Mouse (Mus musculus): ENCODE data around the gene Mapk13. TPM values are rescaled to one million over a fixed set of nuclear protein-coding genes. Genes with fewer than 3 reads are reported as not detected.
"Not testable (repeated sequence)": the region's sequence is repeated elsewhere in the genome, so short reads cannot be mapped to it uniquely, and the experiment has no call there.

The Mapk13 gene
- 4.9 and 5.0 TPM in 2 replicates for polyA plus RNA-seq (2014; fragmentation: Nextera tagmentation; extraction: Ambion mirVana)

DNA sequence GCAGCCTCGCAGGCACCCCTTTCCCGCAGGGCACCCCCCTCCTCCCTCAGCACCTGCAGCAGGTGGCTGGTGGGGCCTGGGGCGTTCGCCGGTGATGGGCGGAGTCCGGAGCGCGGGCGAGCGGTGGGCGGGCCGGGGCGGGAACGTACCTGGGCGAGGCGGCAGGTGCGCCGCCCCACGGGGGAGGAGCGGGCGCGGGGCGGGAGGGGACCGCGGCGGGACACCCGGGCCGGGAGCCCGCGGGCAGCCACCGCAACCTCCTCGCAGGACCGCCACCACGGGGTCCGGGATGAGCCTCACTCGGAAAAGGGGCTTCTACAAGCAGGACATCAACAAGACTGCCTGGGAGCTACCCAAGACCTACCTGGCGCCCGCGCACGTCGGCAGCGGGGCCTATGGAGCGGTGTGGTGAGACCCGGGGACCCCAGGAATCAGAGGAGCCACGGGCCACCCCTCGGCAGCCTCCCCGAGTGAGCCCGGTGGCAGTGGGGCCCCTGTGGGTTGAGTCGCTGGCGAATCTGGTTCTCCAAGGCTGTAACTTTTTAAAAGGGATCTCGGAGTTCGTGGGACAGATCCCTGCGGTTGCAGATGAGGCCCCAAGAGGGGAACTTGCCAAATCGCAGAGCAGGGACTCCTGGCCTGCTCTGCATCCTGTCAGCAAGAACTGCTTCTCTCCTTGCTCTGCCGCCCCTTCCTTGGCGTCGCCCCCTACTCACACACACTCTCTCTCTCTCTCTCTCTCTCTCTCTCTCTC, at the start of gene Mapk13:
Mapk13 (plus strand) TSS at position 177 of the 754 bp plus-strand sequence.
- DNase-seq (ENCODE audit: low spot score) (peak; percentile 45), ATAC-seq (ENCODE audit: insufficient number of reproducible peaks, low FRiP score, low TSS enrichment, low read depth) (no peak)
- 2% methylated on average over 48 of the region's 58 CpGs for WGBS
- Histone ChIP-seq H3K9ac (ENCODE audit: low read length) (peak within 1 kb of the TSS; percentile 40; the same call in 1 of the 2 replicates), H3K4me2 (ENCODE audit: low read depth, severe bottlenecking) (peak within 1 kb of the TSS; percentile 87), H3K27ac (replicated peaks; ENCODE audit: low read depth, low read length) (no peak within 1 kb of the TSS), H3K36me3 (ENCODE audit: control insufficient read depth, insufficient read depth, low read length) (no peaks in the 10 kb centered on the region), H3K27me3 (ENCODE audit: control insufficient read depth, insufficient read depth, low read length) (peaks cover 30% of the 10 kb centered on the region), H3K4me3 (ENCODE audit: low read depth, low read length) (peak within 1 kb of the TSS; percentile 40), H3K9me3 (ENCODE audit: control insufficient read depth, low read length) (no peaks in the 10 kb centered on the region), H3K4me1 (ENCODE audit: control insufficient read depth, insufficient read depth, low read length) (peaks cover 18% of the 10 kb centered on the region)

DNA sequence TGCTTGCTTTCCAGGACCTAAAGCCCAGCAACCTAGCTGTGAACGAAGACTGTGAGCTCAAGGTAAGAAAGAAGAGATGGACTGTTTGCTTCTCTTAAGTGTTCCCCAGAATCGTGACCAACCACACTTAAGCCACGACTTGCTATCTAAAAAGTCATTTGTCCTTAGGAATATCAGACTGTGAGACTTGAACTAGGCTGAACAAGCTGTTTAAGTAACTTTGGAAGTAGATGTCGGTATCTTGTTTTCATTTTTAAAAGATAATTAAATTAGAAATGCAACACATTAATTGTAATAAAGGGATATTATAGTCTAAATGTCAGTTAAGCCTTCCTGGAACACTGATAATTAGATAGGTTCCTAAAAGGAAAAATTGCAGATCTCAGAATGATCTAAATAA, 43.3 kb upstream of the Mapk13 start, which contains the start of gene AC170998.1:
AC170998.1 (plus strand) TSS at position 301 of the 400 bp plus-strand sequence.
- Histone ChIP-seq H3K27me3 (ENCODE audit: control insufficient read depth, insufficient read depth, low read length) (no peaks in the 10 kb centered on the region), H3K9ac (ENCODE audit: low read length) (no peak within 1 kb of the TSS), H3K27ac (replicated peaks; ENCODE audit: low read depth, low read length) (no peak within 1 kb of the TSS), H3K4me2 (ENCODE audit: low read depth, severe bottlenecking) (no peak within 1 kb of the TSS), H3K9me3 (ENCODE audit: control insufficient read depth, low read length) (no peaks in the 10 kb centered on the region), H3K4me1 (ENCODE audit: control insufficient read depth, insufficient read depth, low read length) (no peaks in the 10 kb centered on the region), H3K36me3 (ENCODE audit: control insufficient read depth, insufficient read depth, low read length) (peaks cover 12% of the 10 kb centered on the region), H3K4me3 (ENCODE audit: low read depth, low read length) (no peak within 1 kb of the TSS)
- DNase-seq (ENCODE audit: low spot score): no peak
- ATAC-seq (ENCODE audit: insufficient number of reproducible peaks, low FRiP score, low TSS enrichment, low read depth): no peak
- 93% methylated on average over 4 of the region's 4 CpGs for WGBS

DNA sequence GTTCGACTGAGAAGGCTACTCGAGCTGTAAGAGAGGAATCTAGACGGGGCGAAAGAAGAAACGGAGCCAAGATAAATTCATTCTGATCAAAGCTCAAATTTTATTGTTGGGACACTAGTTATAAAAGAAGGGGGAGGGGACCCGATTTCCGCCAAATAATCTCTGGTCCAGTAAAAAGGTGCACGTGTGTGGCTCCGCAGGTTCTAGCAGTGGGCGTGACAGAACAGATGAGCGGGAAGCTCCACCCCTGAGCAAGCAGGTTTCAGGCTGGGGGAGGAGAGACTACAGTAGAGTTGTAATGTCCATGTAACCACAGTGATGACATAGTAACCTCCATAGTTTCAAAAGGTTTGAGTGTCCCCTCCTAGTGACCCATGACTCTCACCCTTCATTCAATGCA, 41.6 kb upstream of the Mapk13 start:
- not testable (repeated sequence) for H3K27me3 ChIP-seq (ENCODE audit: control insufficient read depth, insufficient read depth, low read length); H3K9me3 ChIP-seq (ENCODE audit: control insufficient read depth, low read length); H3K9ac ChIP-seq (ENCODE audit: low read length); ATAC-seq (ENCODE audit: insufficient number of reproducible peaks, low FRiP score, low TSS enrichment, low read depth); H3K27ac ChIP-seq (replicated peaks; ENCODE audit: low read depth, low read length); H3K4me2 ChIP-seq (ENCODE audit: low read depth, severe bottlenecking); H3K4me3 ChIP-seq (ENCODE audit: low read depth, low read length); H3K4me1 ChIP-seq (ENCODE audit: control insufficient read depth, insufficient read depth, low read length); DNase-seq (ENCODE audit: low spot score)
- 93% methylated on average over 11 of the region's 11 CpGs for WGBS
- H3K36me3 ChIP-seq (ENCODE audit: control insufficient read depth, insufficient read depth, low read length): peaks cover 18% of the 10 kb centered on the region

DNA sequence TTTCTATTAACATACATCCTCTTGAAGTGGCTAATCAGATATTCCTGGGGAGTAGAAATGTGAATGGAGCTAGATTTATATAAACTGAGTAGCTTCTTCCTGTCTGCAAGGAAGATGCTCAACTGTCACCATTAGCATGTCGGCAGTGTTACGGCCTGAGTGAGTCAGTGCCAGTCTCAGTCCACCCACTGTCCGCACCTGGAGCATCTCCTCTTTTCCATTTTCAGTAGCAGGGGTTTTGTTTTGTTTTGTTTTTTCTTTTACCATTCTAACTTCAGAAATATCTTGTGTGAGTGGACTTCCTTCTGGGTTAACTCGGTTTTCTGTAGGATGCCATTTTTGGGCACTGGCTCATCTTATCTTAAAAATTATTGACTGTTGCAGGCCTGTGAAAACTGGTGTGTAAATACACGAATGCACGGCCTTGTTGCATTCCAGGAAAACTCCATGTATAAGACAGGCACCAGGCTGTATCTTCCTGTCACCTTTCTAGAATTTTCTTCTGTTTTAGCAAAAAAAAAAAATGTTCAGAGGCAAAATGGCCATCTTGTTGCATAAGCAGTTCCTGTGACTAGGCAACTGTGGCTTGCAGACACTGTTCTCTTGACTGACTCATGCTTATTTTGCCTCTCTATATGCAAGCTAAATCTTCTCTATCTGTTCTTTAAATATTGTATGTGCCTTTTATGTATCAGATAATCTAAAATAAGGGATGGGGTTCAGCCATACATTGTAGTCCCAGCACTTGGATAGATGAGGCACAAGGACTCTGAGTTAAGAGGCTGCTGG, 33.6 kb upstream of the Mapk13 start:
- Histone ChIP-seq H3K27ac (replicated peaks; ENCODE audit: low read depth, low read length) (no peak overlapping the region), H3K4me3 (ENCODE audit: low read depth, low read length) (no peak overlapping the region), H3K9me3 (ENCODE audit: control insufficient read depth, low read length) (no peaks in the 10 kb centered on the region), H3K36me3 (ENCODE audit: control insufficient read depth, insufficient read depth, low read length) (peaks cover 16% of the 10 kb centered on the region), H3K9ac (ENCODE audit: low read length) (no peak overlapping the region), H3K4me2 (ENCODE audit: low read depth, severe bottlenecking) (no peak overlapping the region), H3K4me1 (ENCODE audit: control insufficient read depth, insufficient read depth, low read length) (no peaks in the 10 kb centered on the region), H3K27me3 (ENCODE audit: control insufficient read depth, insufficient read depth, low read length) (no peaks in the 10 kb centered on the region)
- ATAC-seq (ENCODE audit: insufficient number of reproducible peaks, low FRiP score, low TSS enrichment, low read depth) (no peak), DNase-seq (ENCODE audit: low spot score) (no peak)
- WGBS: 94% methylated on average over 6 of the region's 6 CpGs

DNA sequence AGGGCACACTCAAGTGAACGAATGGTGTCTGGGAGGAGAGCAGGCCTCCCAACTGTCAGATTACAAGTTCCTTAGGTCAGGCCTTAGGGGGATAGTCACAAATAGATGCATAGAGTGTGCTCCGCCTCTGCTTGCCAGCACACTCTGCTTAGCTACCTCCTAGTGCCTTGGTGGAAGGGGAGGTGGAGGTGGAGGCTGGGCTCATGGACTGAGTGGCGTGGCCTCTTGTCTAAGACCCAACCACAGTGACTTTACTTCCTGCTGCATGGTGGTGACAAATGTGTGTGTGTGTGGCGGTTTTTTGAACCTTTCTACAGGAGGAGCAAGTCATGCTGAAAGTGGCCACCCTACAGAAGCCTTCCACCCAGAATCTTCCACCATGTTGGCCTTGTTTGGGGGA, 32.6 kb upstream of the Mapk13 start:
- Histone ChIP-seq H3K36me3 (ENCODE audit: control insufficient read depth, insufficient read depth, low read length) (peaks cover 14% of the 10 kb centered on the region; the same call in 1 of the 2 replicates), H3K9ac (ENCODE audit: low read length) (no peak overlapping the region), H3K27me3 (ENCODE audit: control insufficient read depth, insufficient read depth, low read length) (no peaks in the 10 kb centered on the region), H3K4me1 (ENCODE audit: control insufficient read depth, insufficient read depth, low read length) (no peaks in the 10 kb centered on the region), H3K27ac (replicated peaks; ENCODE audit: low read depth, low read length) (no peak overlapping the region), H3K9me3 (ENCODE audit: control insufficient read depth, low read length) (no peaks in the 10 kb centered on the region), H3K4me3 (ENCODE audit: low read depth, low read length) (no peak overlapping the region), H3K4me2 (ENCODE audit: low read depth, severe bottlenecking) (no peak overlapping the region)
- DNase-seq (ENCODE audit: low spot score): no peak
- no peak for ATAC-seq (ENCODE audit: insufficient number of reproducible peaks, low FRiP score, low TSS enrichment, low read depth)
- WGBS: 88% methylated on average over 4 of the region's 4 CpGs

DNA sequence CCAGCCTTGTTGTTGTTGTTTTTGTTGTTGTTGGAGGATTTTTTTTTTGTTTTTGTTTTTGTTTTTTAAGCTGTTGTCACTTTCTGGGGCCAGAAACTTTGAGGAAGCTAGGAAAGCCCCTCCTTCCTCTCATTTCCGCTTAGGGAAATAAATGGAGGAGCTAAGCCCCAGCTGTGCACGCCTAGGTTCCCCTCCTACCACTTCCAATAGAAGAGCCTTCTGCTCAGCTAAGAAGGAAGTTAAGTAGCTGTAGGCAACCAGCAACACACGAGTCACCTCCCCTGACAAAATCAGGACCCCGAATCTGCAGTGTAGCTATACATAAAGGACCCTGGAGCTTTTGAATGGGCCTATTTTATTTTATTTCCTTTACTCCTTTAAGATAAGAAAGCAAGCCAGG, 31.1 kb upstream of the Mapk13 start:
- no peaks in the 10 kb centered on the region for H3K27me3 ChIP-seq (ENCODE audit: control insufficient read depth, insufficient read depth, low read length)
- H3K9me3 ChIP-seq (ENCODE audit: control insufficient read depth, low read length): no peaks in the 10 kb centered on the region
- H3K4me3 ChIP-seq (ENCODE audit: low read depth, low read length): no peak overlapping the region
- peaks cover 11% of the 10 kb centered on the region; the same call in 1 of the 2 replicates for H3K36me3 ChIP-seq (ENCODE audit: control insufficient read depth, insufficient read depth, low read length)
- no peak overlapping the region for H3K9ac ChIP-seq (ENCODE audit: low read length)
- H3K4me1 ChIP-seq (ENCODE audit: control insufficient read depth, insufficient read depth, low read length): no peaks in the 10 kb centered on the region
- no peak for DNase-seq (ENCODE audit: low spot score)
- no peak overlapping the region for H3K27ac ChIP-seq (replicated peaks; ENCODE audit: low read depth, low read length)
- no peak for ATAC-seq (ENCODE audit: insufficient number of reproducible peaks, low FRiP score, low TSS enrichment, low read depth)
- no peak overlapping the region for H3K4me2 ChIP-seq (ENCODE audit: low read depth, severe bottlenecking)
- WGBS: 89% methylated on average over 4 of the region's 4 CpGs

DNA sequence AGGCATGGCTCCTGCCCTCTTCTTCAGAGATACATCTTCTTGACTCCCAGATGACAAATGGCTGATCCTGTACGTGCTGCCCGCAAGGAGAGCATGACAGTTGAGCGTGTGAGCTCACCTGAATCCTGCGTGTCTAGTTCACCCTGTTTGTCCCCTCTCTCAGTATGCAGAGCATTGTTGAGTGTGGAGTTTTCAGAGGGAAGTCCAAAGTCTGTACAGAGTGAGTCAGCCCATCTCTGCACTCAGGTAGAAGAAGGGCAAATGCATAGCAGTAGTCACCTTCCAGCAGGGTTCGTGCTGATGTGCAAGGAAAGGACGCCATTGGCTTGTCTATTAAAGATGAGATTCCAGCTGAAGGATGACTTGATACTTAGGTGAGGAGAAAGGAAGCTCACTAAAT, 29.9 kb upstream of the Mapk13 start:
- H3K9ac ChIP-seq (ENCODE audit: low read length): no peak overlapping the region
- no peak for DNase-seq (ENCODE audit: low spot score)
- ATAC-seq (ENCODE audit: insufficient number of reproducible peaks, low FRiP score, low TSS enrichment, low read depth): no peak
- no peak overlapping the region for H3K4me3 ChIP-seq (ENCODE audit: low read depth, low read length)
- H3K9me3 ChIP-seq (ENCODE audit: control insufficient read depth, low read length): no peaks in the 10 kb centered on the region
- 94% methylated on average over 6 of the region's 6 CpGs for WGBS
- no peak overlapping the region for H3K27ac ChIP-seq (replicated peaks; ENCODE audit: low read depth, low read length)
- no peaks in the 10 kb centered on the region for H3K4me1 ChIP-seq (ENCODE audit: control insufficient read depth, insufficient read depth, low read length)
- no peaks in the 10 kb centered on the region for H3K27me3 ChIP-seq (ENCODE audit: control insufficient read depth, insufficient read depth, low read length)
- no peak overlapping the region for H3K4me2 ChIP-seq (ENCODE audit: low read depth, severe bottlenecking)
- H3K36me3 ChIP-seq (ENCODE audit: control insufficient read depth, insufficient read depth, low read length): peaks cover 22% of the 10 kb centered on the region; the same call in 1 of the 2 replicates

DNA sequence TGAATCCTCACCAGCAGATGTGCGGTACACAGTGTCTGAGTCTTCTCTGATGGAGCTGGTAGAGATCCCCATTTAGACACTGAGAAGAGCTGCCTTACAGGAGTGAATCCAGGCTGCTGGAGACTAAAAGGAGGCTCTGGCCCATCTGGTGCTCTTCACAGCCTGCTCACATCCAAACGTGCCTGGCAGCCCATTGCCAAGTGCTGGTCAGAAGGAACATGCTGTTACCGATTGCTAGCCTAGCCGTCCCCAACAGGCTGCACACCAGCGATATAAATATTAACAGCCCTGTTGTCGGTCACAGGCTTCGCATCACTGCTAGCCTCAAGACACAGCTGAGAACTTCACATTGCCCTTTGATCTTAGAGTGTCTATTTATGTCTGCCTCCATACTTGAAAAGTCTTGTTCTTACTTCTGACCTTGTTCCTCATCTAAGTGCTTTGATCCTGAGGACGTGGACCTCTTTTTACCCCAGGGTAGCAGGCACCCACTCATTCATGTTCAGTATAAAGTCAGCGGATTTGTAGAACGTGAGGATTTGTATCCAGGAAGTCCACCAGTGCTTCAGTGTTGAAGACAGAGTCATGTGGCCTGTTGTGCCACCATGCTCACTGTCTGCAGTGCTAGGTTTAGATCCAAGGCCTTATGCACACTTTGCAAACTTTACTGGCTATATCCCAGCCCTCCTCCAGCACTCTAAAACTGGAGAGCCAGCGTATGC, 25.8 kb upstream of the Mapk13 start:
- Histone ChIP-seq H3K27ac (replicated peaks; ENCODE audit: low read depth, low read length) (no peak overlapping the region), H3K4me2 (ENCODE audit: low read depth, severe bottlenecking) (no peak overlapping the region), H3K9ac (ENCODE audit: low read length) (no peak overlapping the region), H3K36me3 (ENCODE audit: control insufficient read depth, insufficient read depth, low read length) (peaks cover 25% of the 10 kb centered on the region; the same call in 1 of the 2 replicates), H3K27me3 (ENCODE audit: control insufficient read depth, insufficient read depth, low read length) (no peaks in the 10 kb centered on the region), H3K9me3 (ENCODE audit: control insufficient read depth, low read length) (no peaks in the 10 kb centered on the region), H3K4me1 (ENCODE audit: control insufficient read depth, insufficient read depth, low read length) (no peaks in the 10 kb centered on the region), H3K4me3 (ENCODE audit: low read depth, low read length) (no peak overlapping the region)
- 94% methylated on average over 11 of the region's 11 CpGs for WGBS
- DNase-seq (ENCODE audit: low spot score) (no peak), ATAC-seq (ENCODE audit: insufficient number of reproducible peaks, low FRiP score, low TSS enrichment, low read depth) (no peak)
